Mouse (Mus musculus) midbrain, embryonic 16.5 days (tissue): Measurements from ENCODE around the gene Sphk2. TPM values are rescaled to one million over a fixed set of nuclear protein-coding genes. Genes with fewer than 3 reads are reported as not detected.
"Not testable (repeated sequence)": the region's sequence is repeated elsewhere in the genome, so short reads cannot be mapped to it uniquely, and the experiment has no call there.

ENCODE experiments used
- ATAC-seq: fragments of 200-750 bp; cut with Nextera tagmentation; 2 replicates; pipeline ENCODE4 v1.8.0; 2017; ENCODE audit warnings: moderate TSS enrichment
- H3K27ac ChIP-seq: fragments of 300-500 bp; sonication (generic); 2 replicates; pipeline ENCODE4 v1.5.1; 2014; ENCODE audit warnings: mild to moderate bottlenecking, low read length, mixed read lengths
- H3K27me3 ChIP-seq: fragments of 300-500 bp; sonication (generic); 2 replicates; pipeline ENCODE4 v1.6.1; 2014; ENCODE audit warnings: low read depth, low read length, mixed read lengths; ENCODE audit not compliant: control insufficient read depth, insufficient read depth
- H3K36me3 ChIP-seq: fragments of 300-500 bp; sonication (generic); 2 replicates; pipeline ENCODE4 v1.6.1; 2014; ENCODE audit warnings: mild to moderate bottlenecking, low read length, moderate library complexity, mixed read lengths; ENCODE audit not compliant: control insufficient read depth, insufficient read depth
- H3K4me1 ChIP-seq: fragments of 300-500 bp; sonication (generic); 2 replicates; pipeline ENCODE4 v1.6.1; 2014; ENCODE audit warnings: mild to moderate bottlenecking, low read length, mixed read lengths; ENCODE audit not compliant: control insufficient read depth, insufficient read depth
- H3K4me2 ChIP-seq: fragments of 300-500 bp; sonication (generic); 2 replicates; pipeline ENCODE4 v1.6.1; 2014; ENCODE audit warnings: mild to moderate bottlenecking, low read length, mixed read lengths
- H3K4me3 ChIP-seq: fragments of 300-500 bp; sonication (generic); 2 replicates; pipeline ENCODE4 v1.5.1; 2014; ENCODE audit warnings: low read depth, mild to moderate bottlenecking, low read length, moderate library complexity, mixed read lengths
- H3K9ac ChIP-seq: fragments of 300-500 bp; sonication (generic); 2 replicates; pipeline ENCODE4 v1.6.1; 2014; ENCODE audit warnings: low read depth, low read length, mixed read lengths
- H3K9me3 ChIP-seq: fragments of 300-500 bp; sonication (generic); replicated peaks from 2 replicates; pipeline ENCODE4 v1.6.1; 2014; ENCODE audit warnings: mild to moderate bottlenecking, low read length, mixed read lengths; ENCODE audit not compliant: control insufficient read depth, poor library complexity, severe bottlenecking
- WGBS: fragments of 180-500 bp; shearing (Covaris S2); extraction: QIAGEN DNeasy Blood & Tissue Kit; methylation state at CpG from one replicate; pipeline ENCODE4 v1.1.7; 2014; 5-methylcytosine and 5-hydroxymethylcytosine counted together
- polyA plus RNA-seq: library from polyadenylated mRNA; unstranded; fragments of >200 nt; fragmentation: Nextera tagmentation; extraction: Ambion mirVana; gene quantifications from 2 replicates; pipeline ENCODE4 v1.2.1, GENCODE M21; 2015

Gene Sphk2
- polyA plus RNA-seq, 1 experiment from 2014 or later, result 21.9 TPM

DNA sequence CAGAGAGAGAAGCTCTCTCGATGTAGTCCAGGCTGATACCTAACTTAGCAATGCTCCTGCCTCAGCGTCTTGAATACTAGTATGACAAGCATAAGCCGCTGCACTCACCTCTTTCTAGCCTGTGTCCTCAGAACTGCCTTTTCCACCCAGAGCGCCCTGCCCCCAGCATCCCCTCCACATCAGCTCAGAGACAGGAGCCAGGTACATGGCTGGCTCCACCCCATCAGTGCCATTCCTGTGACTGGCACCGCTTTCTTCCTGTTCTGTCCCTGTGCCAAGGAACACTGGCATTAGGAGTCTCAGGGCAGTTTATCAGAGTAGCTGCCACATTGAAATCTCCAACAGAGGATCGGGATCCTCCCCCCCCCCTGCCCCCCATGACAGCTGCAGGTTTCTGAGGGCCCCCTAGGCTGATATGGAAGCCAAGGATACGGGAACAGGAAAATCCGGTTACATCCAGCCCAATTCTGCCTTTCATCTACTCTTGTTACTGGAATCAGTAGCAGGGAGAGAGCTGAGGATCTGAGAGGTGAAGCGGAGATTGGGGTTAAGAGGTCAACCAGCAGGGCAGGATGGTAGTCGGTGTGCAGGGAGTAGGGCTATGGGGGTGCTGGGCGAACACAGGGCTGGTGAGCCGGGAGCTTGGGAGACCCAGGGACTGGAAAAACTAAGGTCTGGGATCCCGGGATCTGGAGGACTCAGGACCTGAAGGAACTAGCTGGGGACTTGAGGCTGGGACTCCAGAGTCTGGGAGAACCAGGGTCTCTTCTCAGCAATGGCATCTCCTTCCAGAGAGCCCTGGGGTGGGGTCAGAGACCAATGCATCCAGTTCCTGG is 52.3 kb downstream of the Sphk2 start:
- Histone ChIP-seq H3K27ac (no peak overlapping the region), H3K36me3 (no peaks in the 10 kb centered on the region), H3K27me3 (no peaks in the 10 kb centered on the region), H3K9ac (no peak overlapping the region), H3K9me3 (no peaks in the 10 kb centered on the region), H3K4me1 (no peaks in the 10 kb centered on the region), H3K4me2 (no peak overlapping the region), H3K4me3 (no peak overlapping the region)
- 66% methylated on average over 13 of the region's 13 CpGs for WGBS
- no peak for ATAC-seq

DNA sequence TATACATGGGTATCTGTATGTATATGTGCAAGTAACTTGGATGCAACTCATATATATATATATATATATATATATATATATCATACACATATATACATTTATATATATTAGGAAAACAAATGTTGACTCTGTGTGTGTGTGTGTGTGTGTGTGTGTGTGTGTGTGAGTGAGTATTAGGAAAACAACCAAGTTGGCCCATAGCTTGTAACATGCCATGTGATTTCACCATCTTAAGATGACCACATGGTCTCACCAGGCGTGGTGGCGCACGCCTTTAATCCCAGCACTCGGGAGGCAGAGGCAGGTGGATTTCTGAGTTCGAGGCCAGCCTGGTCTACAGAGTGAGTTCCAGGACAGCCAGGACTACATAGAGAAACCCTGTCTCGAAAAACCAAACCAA is 56.1 kb downstream of the Sphk2 start:
- WGBS, result 93% methylated on average over 5 of the region's 6 CpGs
- not testable (repeated sequence) for ATAC-seq, H3K4me2 ChIP-seq

DNA sequence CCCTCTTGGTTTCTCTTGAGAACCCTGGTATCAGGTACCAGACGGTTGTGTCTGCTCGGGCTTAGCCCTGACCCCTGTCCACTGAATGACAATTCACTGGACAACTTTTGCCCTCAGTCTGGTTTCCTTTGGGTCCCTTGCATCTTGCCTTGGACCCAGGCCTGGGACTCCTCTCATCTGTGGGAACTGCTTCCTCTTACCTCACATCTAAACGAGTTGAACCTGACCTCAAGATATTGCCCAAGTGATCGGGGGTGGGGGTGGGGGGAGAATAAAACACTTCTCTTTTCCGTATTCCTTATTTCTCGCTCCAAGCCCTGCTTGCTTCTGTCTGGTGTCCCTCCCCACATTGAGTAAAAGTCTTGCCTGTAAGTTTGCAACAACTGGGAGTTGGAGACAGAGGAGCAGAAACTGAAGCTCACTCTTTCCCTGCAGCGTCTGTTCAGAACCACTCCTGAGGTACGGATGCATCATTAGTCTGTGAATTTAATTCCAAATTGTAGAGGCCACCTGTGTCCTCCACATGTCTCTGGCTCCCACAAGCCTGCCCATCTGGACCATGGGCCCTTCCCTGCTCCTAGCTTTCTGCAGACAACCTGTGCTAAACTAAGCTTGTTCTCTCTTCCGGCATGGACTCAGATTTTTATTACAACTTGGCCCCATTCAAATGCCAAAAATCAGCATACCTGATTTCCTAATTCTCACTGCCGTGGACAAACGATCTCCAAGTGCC is 56.9 kb downstream of the Sphk2 start:
- Histone ChIP-seq H3K4me3 (no peak overlapping the region), H3K9me3 (no peaks in the 10 kb centered on the region), H3K27me3 (no peaks in the 10 kb centered on the region), H3K9ac (no peak overlapping the region), H3K36me3 (no peaks in the 10 kb centered on the region), H3K27ac (no peak overlapping the region), H3K4me1 (no peaks in the 10 kb centered on the region), H3K4me2 (no peak overlapping the region)
- WGBS, result 81% methylated on average over 11 of the region's 11 CpGs
- no peak for ATAC-seq

More for the DNA sequence above, 56.1 kb downstream of the Sphk2 start:
- H3K27me3 ChIP-seq, H3K4me3 ChIP-seq, H3K4me1 ChIP-seq, H3K27ac ChIP-seq, H3K9ac ChIP-seq, H3K9me3 ChIP-seq, H3K36me3 ChIP-seq: not testable (repeated sequence)

Other genes starting within 250 kb of the Sphk2 start
- gene Tulp2, start 236.1 kb downstream of the Sphk2 start, polyA plus RNA-seq, result 0.15 and 0.16 TPM in 2 replicates
- gene Gm45808, start 231.2 kb downstream of the Sphk2 start, polyA plus RNA-seq, result not detected in 2 replicates
- gene Dhdh, start 229.2 kb downstream of the Sphk2 start, polyA plus RNA-seq, result 4.1 and 4.2 TPM in 2 replicates
- 107 and 119 TPM in 2 replicates for gene Nucb1, start 207.6 kb downstream of the Sphk2 start, polyA plus RNA-seq
- gene Ppp1r15a, start 191.7 kb downstream of the Sphk2 start, polyA plus RNA-seq, result 10.5 and 13.9 TPM in 2 replicates
- 0.81 and 0.87 TPM in 2 replicates for gene Plekha4, start 191.7 kb downstream of the Sphk2 start, polyA plus RNA-seq
- 0.21 TPM in 1 of 2 replicates, not detected in the other for gene Hsd17b14, start 163.1 kb downstream of the Sphk2 start, polyA plus RNA-seq
- 23.6 and 25.0 TPM in 2 replicates for gene Bcat2, start 147.8 kb downstream of the Sphk2 start, polyA plus RNA-seq
- gene Fgf21, start 102.5 kb downstream of the Sphk2 start, polyA plus RNA-seq, result not detected in 2 replicates
- gene Fut1, start 100.7 kb downstream of the Sphk2 start, polyA plus RNA-seq, result not detected in 2 replicates
- gene Izumo1, start 96.2 kb downstream of the Sphk2 start, polyA plus RNA-seq, result not detected in 2 replicates
- gene Rasip1, start 90.5 kb downstream of the Sphk2 start, polyA plus RNA-seq, result 17.2 and 18.5 TPM in 2 replicates
- 3.4 and 4.6 TPM in 2 replicates for gene Mamstr, start 78.0 kb downstream of the Sphk2 start, polyA plus RNA-seq
- 0.16 TPM in 2 replicates for gene Fut2, start 51.6 kb downstream of the Sphk2 start, polyA plus RNA-seq
- gene Ntn5, start 34.0 kb downstream of the Sphk2 start, polyA plus RNA-seq, result 0.23 and 0.71 TPM in 2 replicates
- gene Sec1, start 23.6 kb downstream of the Sphk2 start, polyA plus RNA-seq, result 0.24 and 0.28 TPM in 2 replicates
- 71.6 and 89.9 TPM in 2 replicates for gene Car11, start 18.2 kb downstream of the Sphk2 start, polyA plus RNA-seq
- 2.3 and 3.4 TPM in 2 replicates for gene Dbp, start 12.9 kb downstream of the Sphk2 start, polyA plus RNA-seq
- gene Rpl18, start 2.5 kb downstream of the Sphk2 start, polyA plus RNA-seq, result 475 and 495 TPM in 2 replicates
- 0.48 and 0.62 TPM in 2 replicates for gene Fam83e, start 3.2 kb upstream of the Sphk2 start, polyA plus RNA-seq
- not detected in 2 replicates for gene Spaca4, start 7.8 kb upstream of the Sphk2 start, polyA plus RNA-seq
- 19.6 and 26.7 TPM in 2 replicates for gene Lmtk3, start 65.7 kb upstream of the Sphk2 start, polyA plus RNA-seq
- gene Sult2b1, start 66.7 kb upstream of the Sphk2 start, polyA plus RNA-seq, result 6.1 and 6.4 TPM in 2 replicates
- gene Cyth2, start 96.6 kb upstream of the Sphk2 start, polyA plus RNA-seq, result 275 and 307 TPM in 2 replicates
- 1.2 and 1.3 TPM in 2 replicates for gene Kcnj14, start 106.8 kb upstream of the Sphk2 start, polyA plus RNA-seq
- gene Grwd1, start 112.9 kb upstream of the Sphk2 start, polyA plus RNA-seq, result 38.4 and 45.8 TPM in 2 replicates
- 52.2 and 55.0 TPM in 2 replicates for gene Kdelr1, start 154.8 kb upstream of the Sphk2 start, polyA plus RNA-seq
- gene Grin2d, start 160.4 kb upstream of the Sphk2 start, polyA plus RNA-seq, result 3.4 and 4.8 TPM in 2 replicates
- gene Syngr4, start 178.7 kb upstream of the Sphk2 start, polyA plus RNA-seq, result not detected in 2 replicates
- gene Tmem143, start 178.9 kb upstream of the Sphk2 start, polyA plus RNA-seq, result 6.3 and 6.9 TPM in 2 replicates
- gene Emp3, start 203.4 kb upstream of the Sphk2 start, polyA plus RNA-seq, result 18.3 and 19.9 TPM in 2 replicates
- 6.4 and 7.9 TPM in 2 replicates for gene Ccdc114, start 206.1 kb upstream of the Sphk2 start, polyA plus RNA-seq